Mouse (Mus musculus): Measurements from ENCODE around the gene Kcnq2.

Gene Kcnq2

DNA sequence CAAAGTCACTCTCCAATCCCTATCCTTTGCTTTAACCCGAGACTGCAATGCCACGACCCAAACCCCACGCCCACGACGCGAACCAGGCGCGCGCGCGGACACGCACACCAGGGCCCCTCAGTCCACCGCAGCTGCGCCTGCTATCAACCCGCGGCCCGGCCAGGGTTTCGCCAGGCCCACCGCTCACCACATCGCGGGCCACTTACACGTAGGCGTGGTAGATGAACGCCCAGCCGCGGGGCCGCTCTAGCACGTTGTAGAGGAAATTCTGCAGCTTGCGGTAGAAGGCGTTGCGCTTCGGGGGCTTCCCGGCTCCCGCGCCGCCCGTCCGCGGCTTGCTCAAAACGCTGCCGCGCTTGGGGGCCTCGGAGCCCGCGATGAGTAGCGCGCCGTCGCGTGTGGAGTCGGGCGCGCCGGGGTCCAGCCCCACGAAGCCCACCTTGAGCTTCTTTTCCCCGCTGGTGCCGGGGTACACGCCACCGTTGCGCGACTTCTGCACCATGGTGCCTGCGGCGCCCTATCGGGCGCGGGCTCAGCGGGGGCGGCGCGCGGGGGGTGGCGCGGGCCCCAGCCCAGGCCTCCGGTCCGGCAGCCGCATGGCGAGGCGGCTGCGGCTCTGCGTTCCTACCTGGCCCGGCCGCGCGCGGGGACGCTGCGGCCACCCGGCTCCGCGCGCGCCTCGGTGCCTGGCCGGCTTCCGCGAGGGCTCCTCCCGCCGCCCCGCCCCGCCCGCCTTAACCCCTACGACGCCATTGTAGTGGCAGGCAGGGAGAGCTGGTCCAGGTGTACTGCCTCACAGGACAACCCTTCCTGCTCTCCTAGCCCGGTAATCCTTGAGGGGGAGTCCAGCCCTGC lies at the start of gene Kcnq2:
Gene Kcnq2 (minus strand): TSS at position 710 of the 855 bp plus-strand sequence.
- no peak for DNase-seq (ENCODE audit: low read depth, low spot score)

- no peak for DNase-seq (ENCODE audit: low read depth, low spot score)
Observed at GRCm38 (mm10) chr2:181180898-181181297, 45.8 kb upstream of the Kcnq2 start.

- no peak for DNase-seq (ENCODE audit: low read depth, low spot score)
Observed at GRCm38 (mm10) chr2:181178471-181178870, 43.4 kb upstream of the Kcnq2 start.

GRCm38 (mm10) chr2:181178015-181178414 lies 42.9 kb upstream of the Kcnq2 start:
- no peak for DNase-seq (ENCODE audit: low read depth, low spot score)

DNA sequence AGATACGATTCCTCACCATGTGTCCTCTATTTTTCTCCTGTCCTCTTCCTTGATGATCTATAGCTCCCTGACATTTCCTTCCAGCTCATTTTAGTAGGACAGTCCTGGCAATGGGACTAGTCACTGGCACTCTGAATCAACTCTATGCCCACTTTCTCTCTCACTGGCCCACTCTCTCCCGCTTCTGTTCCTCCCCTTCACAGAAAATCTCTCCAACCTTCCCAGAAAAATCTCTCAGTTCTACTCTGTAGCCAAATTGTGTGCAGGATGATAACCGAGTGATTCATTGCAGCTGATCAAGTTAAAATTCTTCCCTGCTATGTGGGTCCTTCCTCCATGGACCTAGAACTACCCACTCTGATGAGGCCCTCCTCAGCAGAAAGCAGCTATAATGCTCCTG lies 39.5 kb upstream of the Kcnq2 start:
- no peak for DNase-seq (ENCODE audit: low read depth, low spot score)

- DNase-seq (ENCODE audit: low read depth, low spot score): no peak
Observed at GRCm38 (mm10) chr2:181166469-181166868, 31.4 kb upstream of the Kcnq2 start.

GRCm38 (mm10) chr2:181160821-181161220 lies 25.7 kb upstream of the Kcnq2 start:
- no peak for DNase-seq (ENCODE audit: low read depth, low spot score)

- no peak for DNase-seq (ENCODE audit: low read depth, low spot score)
Observed at GRCm38 (mm10) chr2:181159771-181160170, 24.7 kb upstream of the Kcnq2 start.

- no peak for DNase-seq (ENCODE audit: low read depth, low spot score)
Observed at GRCm38 (mm10) chr2:181159091-181159514, 24.0 kb upstream of the Kcnq2 start.

- DNase-seq (ENCODE audit: low read depth, low spot score): no peak
Observed at GRCm38 (mm10) chr2:181158471-181158870, 23.4 kb upstream of the Kcnq2 start.

DNA sequence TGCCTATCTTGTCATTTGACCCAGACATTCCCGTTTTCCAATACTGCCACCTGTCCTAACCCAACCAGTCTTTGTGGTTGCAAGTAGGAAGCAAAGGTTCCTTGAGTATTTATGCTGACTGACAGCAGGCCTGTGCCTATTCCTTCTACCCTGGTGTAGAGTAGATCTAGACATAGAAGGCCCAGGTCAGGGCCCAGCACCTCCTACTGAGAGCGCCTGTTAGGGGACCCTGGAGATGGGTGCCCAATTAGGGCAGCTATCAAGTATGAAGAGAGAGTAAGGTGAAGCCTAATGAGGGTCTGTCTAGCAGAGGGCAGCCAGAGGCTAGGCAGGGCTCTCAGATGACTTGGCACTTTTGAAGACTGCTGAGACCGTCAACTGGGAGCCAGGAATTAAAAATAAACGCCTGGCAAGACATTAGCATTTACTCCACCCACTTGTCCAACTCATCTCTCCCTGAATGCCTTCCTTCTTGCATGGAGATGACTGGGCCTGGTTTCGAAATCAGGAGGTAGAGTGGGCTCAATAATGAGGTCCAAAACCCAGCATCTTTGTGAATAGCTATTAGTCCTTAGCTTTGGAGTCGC lies 22.7 kb upstream of the Kcnq2 start:
- no peak for DNase-seq (ENCODE audit: low read depth, low spot score)

- no peak for DNase-seq (ENCODE audit: low read depth, low spot score)
Observed at GRCm38 (mm10) chr2:181157180-181157579, 22.1 kb upstream of the Kcnq2 start.

DNA sequence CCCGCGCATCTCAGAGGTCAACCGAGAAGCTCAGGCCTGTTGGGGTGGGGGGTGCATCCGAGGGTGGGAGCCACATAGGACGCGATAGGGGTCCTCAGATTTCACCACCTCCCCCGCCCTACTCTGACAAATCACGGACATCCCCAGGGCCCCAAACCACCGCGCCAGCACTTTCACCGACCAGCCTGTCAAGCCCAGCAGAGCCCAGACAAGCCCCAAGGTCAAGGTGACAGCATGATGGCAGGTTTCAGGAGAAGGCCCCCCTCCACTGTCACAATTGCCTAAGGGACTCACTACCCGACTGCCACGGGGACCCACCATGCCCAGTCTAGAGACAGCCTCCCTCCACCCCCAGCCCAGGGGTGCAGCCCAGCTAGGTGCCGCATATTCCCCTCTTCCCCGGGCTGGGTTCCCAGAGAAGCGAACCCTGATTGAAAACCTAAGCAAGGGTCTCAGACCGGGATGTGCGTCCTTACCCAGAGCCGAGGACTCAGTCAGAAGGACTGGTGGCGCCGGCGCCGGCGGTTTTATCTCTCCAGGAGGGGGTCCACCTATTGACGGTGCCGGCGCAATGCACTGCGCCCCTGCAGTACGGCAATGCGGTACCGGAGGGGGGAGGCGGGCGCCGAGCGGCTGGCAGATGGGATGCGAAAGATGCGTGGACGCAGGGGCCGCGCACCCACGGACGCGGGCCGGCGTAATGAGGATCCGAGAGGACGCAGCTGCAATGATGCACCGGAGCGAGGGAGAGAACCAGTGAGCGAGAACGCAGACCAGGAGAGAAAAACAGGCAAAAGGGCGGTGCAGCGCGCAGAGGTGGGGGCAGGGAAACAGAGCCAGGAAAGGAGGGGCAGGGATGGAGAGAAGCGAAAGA lies 21.4 kb upstream of the Kcnq2 start, which contains the start of gene Eef1a2:
Gene Eef1a2 (minus strand): TSS at position 767 of the 874 bp plus-strand sequence.
- DNase-seq (ENCODE audit: low read depth, low spot score): no peak

DNA sequence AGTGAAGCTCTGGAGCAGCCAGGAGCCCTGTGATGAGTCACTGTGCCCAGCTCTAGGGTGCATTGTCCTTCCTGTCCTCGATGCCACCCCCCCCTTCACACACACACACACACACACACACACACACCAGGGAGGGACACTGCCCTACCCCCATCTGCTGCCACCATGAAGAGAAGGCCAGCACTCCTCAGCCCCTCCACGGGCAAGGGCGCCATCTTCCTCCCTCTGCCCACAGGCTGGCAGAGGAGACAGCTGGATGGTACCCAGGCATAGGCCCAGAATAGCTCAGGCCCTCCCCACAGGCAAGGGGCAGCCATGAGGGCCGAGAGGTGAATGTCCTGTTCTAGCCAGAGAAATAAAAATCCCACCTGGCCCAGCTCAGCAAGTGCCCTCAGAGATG lies 20.7 kb upstream of the Kcnq2 start:
- no peak for DNase-seq (ENCODE audit: low read depth, low spot score)

GRCm38 (mm10) chr2:181154831-181155415 lies 19.8 kb upstream of the Kcnq2 start:
- DNase-seq (ENCODE audit: low read depth, low spot score): no peak

DNA sequence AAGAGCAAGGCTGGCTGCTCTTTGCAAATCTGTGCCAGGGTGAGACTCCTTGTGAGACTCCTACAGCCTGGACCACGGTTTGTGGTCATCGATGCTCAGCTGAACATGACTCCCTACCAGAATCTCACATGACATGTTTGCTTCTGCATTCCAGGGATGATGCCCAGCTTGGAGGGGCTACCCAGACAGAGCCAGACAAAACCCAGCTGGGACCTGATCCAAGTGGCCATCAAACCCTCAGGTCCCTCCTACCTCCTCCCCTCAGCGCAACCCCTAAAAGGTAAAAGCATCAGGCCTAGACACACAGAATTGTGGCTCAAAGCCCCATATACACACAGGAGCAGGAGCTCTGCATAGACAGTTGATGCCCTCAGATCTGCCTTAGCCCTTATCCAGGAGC lies 19.3 kb upstream of the Kcnq2 start:
- no peak for DNase-seq (ENCODE audit: low read depth, low spot score)

- DNase-seq (ENCODE audit: low read depth, low spot score): no peak
Observed at GRCm38 (mm10) chr2:181153837-181154236, 18.7 kb upstream of the Kcnq2 start.

- no peak for DNase-seq (ENCODE audit: low read depth, low spot score)
Observed at GRCm38 (mm10) chr2:181153131-181153530, 18.0 kb upstream of the Kcnq2 start.

- no peak for DNase-seq (ENCODE audit: low read depth, low spot score)
Observed at GRCm38 (mm10) chr2:181152701-181153100, 17.6 kb upstream of the Kcnq2 start.

DNA sequence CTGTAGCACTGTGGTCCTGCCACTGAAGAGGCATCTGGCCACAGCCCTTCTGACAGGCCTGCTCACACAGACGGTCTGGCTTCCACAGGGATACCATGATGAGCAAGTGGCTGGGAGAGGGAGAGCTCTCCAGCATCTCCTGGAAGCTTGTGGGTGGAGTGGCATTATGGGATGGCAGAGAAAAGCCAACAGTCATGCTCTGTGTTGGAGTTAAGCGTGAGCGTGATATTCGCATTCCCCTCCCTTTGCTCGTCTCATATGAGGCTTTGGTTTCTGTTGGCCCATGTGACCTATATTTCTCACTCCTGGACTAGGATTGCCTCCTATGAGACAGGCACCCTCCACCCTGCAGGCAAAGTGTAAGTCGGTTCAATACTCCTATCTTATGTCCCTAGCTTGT lies 15.2 kb upstream of the Kcnq2 start:
- DNase-seq (ENCODE audit: low read depth, low spot score): no peak

DNA sequence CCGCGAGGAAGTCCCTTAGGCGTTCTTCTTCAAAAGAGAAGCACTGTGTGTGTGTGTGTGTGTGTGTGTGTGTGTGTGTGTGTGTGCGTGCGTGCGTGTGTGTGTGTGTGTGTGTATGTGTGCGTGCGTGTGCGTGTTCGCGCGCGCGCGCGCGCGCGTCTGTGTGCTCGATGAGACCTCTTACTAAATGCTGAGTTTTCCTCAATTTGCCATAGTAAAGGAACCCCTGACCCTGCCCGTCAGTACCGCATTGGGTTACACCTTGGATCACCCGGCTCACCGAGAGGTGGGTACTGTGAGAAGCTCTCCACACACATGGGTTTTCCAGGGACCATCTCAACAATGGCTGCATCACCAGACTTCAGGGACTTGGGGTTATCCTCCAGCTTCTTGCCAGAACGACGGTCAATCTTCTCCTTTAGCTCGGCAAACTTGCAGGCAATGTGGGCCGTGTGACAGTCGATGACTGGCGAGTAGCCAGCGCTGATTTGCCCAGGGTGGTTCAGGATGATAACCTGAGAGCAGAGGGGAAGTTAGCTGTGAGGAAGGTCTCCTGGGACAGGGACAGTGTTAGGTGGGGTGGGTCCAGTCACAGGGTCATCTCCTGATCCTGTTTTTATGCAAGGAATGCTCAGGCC lies 13.3 kb upstream of the Kcnq2 start:
- no peak for DNase-seq (ENCODE audit: low read depth, low spot score)
